Mouse (Mus musculus): ENCODE measurements around the gene Gmeb2. TPM values are rescaled to one million over a fixed set of nuclear protein-coding genes. Genes with fewer than 3 reads are reported as not detected.
A peak's percentile ranks its signal among the peaks of the same experiment; 100 is the strongest.

Gene Gmeb2
- polyA plus RNA-seq, 1 experiment from 2014 or later: 4.9 TPM

DNA sequence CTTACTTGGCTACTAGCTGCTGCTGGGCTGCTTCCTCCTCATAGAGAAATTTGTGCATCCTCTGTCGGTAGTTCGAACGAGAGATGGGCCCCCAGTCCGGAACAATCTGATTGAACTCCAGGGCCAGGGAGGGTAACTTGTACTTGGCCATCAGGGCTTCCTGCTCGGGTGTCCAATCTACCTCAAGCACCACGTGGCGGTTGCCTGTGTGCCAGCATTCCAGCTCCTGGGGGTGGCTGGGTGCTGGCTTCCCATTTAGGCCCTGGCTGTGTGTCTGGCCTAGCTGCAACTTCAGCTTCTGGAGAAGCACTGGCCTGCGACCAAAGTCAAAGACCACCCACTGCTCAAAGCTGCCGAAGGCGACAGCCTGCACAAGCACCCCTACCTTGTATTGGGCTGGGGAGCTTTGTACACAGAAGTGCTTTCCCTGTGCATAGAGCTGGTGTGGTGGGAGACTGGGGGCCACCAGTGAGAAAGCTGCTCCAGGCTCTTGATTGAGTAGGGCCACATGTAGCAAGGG is 49.7 kb downstream of the Gmeb2 start:
- Histone ChIP-seq H3K9me3 (ENCODE audit: low read length) (no peaks in the 10 kb centered on the region), H3K4me1 (ENCODE audit: insufficient read depth) (peaks cover 25% of the 10 kb centered on the region), H3K9ac (replicated peaks) (0 out of 2 replicates have a peak overlapping the region, but pooled peaks have one; percentile 5), H3K4me3 (ENCODE audit: low read depth, low read length) (no peak overlapping the region), H3K27me3 (ENCODE audit: insufficient read depth, low read length) (no peaks in the 10 kb centered on the region), H3K27ac (ENCODE audit: low read depth) (no peak overlapping the region), H3K36me3 (replicated peaks; ENCODE audit: insufficient read depth, low read length) (peaks cover 72% of the 10 kb centered on the region), H3K4me2 (ENCODE audit: low read depth, low read length) (peak overlapping the region; percentile 13; the same call in 1 of the 2 replicates)
- TF ChIP-seq CTCF (IDR thresholded peaks at IDR 0.05; ENCODE audit: low read depth): no peak
- TF ChIP-seq EP300 (IDR thresholded peaks at IDR 0.05; ENCODE audit: low read depth): no peak
- 85% methylated on average over 10 of the region's 10 CpGs for WGBS (ENCODE audit: insufficient replicate concordance)
- DNase-seq: no peak
- no peak for ATAC-seq

DNA sequence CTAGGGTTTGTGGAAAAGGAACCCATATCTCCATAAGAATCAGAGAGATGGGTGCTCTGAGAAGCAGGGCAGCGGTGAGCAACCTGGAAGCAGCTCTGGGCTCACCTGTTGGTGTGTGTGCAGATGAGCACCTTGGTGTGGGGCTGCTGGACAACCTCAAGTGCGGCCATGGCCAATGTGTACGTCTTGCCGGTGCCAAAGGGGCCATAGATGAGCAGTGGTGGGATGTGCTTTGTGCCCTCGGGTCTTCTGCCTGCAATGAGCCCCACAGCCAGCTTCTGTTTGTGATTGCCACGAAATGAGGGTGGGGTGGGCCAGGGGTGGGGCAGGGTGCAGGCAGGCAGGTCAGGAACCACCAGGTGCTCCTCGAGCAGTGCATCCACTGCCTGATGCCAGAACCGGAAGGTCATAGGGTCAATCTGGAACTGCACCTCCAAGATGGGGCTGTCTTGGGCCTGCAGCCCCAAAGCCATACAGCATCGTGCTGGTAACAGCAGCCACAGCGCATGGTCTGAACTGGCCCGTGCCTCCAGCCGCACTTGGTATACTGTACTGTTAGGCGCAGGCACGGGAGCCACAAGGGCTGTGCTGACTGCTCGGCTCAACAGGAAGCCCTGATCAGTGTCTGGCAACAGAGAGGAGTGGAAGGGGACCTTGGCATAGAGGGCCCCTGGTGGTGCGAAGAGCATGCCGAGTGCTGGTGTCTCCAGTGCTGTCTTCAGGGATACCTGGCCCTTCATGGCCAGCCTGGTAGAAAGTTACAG is 50.4 kb downstream of the Gmeb2 start:
- Histone ChIP-seq H3K4me3 (ENCODE audit: low read depth, low read length) (no peak overlapping the region), H3K9ac (replicated peaks) (no peak overlapping the region), H3K27me3 (ENCODE audit: insufficient read depth, low read length) (no peaks in the 10 kb centered on the region), H3K4me1 (ENCODE audit: insufficient read depth) (peaks cover 25% of the 10 kb centered on the region), H3K4me2 (ENCODE audit: low read depth, low read length) (no peak overlapping the region), H3K9me3 (ENCODE audit: low read length) (no peaks in the 10 kb centered on the region), H3K27ac (ENCODE audit: low read depth) (no peak overlapping the region), H3K36me3 (replicated peaks; ENCODE audit: insufficient read depth, low read length) (peaks cover 80% of the 10 kb centered on the region)
- ATAC-seq (no peak), DNase-seq (no peak)
- no peak for TF ChIP-seq CTCF (IDR thresholded peaks at IDR 0.05; ENCODE audit: low read depth)
- no peak for TF ChIP-seq EP300 (IDR thresholded peaks at IDR 0.05; ENCODE audit: low read depth)
- 89% methylated on average over 17 of the region's 17 CpGs for WGBS (ENCODE audit: insufficient replicate concordance)

DNA sequence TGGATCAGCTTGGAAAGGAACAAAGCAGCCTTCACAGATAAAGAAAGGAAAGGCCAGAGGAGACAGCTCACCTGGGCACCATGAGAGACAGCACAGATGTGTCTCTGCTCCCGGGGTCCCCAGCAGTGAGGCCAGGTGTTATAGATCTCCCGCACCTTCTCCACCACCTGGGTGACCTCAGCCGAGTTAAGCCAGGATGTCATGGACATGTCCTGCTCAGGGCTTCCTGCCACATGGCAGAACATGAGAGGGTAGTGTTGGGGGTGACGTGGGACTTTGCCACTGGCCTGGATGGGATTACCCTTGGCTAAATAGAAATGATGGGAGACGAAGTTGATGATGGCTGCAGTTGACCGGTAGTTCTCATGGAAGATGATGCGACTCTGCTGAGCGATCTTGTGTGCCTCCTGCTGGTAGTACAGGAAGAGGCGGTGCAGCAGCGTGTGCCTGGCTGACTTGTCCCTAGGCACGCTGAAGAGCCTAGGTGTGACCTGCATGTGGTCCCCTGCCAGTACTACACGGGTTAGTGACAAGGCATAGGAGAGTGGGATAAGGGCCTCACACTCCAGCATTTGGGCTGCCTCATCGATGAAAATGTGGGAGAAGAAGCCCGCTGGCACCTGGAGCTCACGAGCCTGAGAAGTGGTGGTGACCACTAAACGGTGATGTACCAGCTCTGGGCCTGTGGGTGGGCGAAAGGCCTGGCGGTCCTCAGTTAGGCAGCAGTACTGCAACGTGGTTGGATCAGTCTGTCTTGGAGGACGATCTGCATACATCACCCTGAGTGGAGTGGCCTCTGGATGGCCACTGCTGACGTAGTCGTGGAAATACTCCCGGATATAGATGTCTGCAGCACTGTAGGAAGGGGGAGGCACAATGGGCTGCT is 51.9 kb downstream of the Gmeb2 start:
- Histone ChIP-seq H3K27ac (ENCODE audit: low read depth) (no peak overlapping the region), H3K4me2 (ENCODE audit: low read depth, low read length) (no peak overlapping the region), H3K36me3 (replicated peaks; ENCODE audit: insufficient read depth, low read length) (peaks cover 95% of the 10 kb centered on the region), H3K27me3 (ENCODE audit: insufficient read depth, low read length) (no peaks in the 10 kb centered on the region), H3K4me3 (ENCODE audit: low read depth, low read length) (no peak overlapping the region), H3K9me3 (ENCODE audit: low read length) (no peaks in the 10 kb centered on the region), H3K9ac (replicated peaks) (no peak overlapping the region), H3K4me1 (ENCODE audit: insufficient read depth) (peaks cover 21% of the 10 kb centered on the region)
- TF ChIP-seq EP300 (IDR thresholded peaks at IDR 0.05; ENCODE audit: low read depth) (no peak), CTCF (IDR thresholded peaks at IDR 0.05; ENCODE audit: low read depth) (peak; percentile 38)
- DNase-seq (no peak), ATAC-seq (no peak)
- 85% methylated on average over 23 of the region's 23 CpGs for WGBS (ENCODE audit: insufficient replicate concordance)

DNA sequence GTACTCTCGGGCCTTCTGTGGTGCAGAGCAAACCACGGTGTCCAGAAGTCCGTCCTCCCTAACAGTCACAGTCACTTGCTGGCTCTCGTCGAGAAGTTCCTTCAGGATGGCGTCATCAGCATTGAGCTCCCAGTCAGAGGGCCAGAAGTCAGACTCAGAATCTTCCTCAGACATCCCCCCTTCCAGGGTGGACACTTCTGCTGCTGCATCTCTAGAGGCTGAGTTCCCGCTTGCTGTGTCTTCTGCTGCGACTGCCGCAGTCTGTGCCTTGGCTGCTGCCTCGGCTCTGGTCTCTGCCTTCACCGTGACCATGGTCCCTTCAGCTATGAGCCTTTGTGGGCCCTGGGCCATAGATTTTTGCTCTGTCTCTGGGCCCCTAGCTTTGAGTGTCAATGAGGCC is 53.2 kb downstream of the Gmeb2 start:
- no peak overlapping the region for H3K4me2 ChIP-seq (ENCODE audit: low read depth, low read length)
- no peaks in the 10 kb centered on the region for H3K27me3 ChIP-seq (ENCODE audit: insufficient read depth, low read length)
- no peak overlapping the region for H3K4me3 ChIP-seq (ENCODE audit: low read depth, low read length)
- H3K9ac ChIP-seq (replicated peaks): no peak overlapping the region
- WGBS (ENCODE audit: insufficient replicate concordance): 85% methylated on average over 11 of the region's 11 CpGs
- H3K27ac ChIP-seq (ENCODE audit: low read depth): no peak overlapping the region
- ATAC-seq (no peak), DNase-seq (no peak)
- H3K9me3 ChIP-seq (ENCODE audit: low read length): no peaks in the 10 kb centered on the region
- TF ChIP-seq CTCF (IDR thresholded peaks at IDR 0.05; ENCODE audit: low read depth): no peak
- no peak for TF ChIP-seq EP300 (IDR thresholded peaks at IDR 0.05; ENCODE audit: low read depth)
- H3K4me1 ChIP-seq (ENCODE audit: insufficient read depth): peaks cover 9% of the 10 kb centered on the region
- H3K36me3 ChIP-seq (replicated peaks; ENCODE audit: insufficient read depth, low read length): peaks cover 96% of the 10 kb centered on the region

DNA sequence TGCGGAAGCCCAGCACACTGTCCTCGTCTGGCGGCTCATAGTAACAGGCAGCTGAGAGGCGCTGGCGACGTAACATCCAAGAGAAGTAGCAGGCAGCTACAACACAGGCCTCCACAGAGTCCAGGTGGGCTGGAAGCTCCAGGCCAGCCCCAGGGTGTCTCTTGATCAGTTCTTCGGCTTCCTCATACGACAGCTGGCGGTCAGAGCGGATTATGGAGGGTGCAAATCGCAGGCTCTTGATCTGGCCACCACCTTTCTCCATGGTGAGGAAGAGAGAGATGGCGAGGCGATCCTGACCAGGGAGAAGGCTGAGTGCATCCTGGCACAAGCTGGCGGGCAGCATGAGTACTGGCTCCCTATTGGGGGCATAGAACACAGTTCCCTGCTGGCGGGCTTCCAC is 54.4 kb downstream of the Gmeb2 start:
- H3K4me3 ChIP-seq (ENCODE audit: low read depth, low read length): no peak overlapping the region

DNA sequence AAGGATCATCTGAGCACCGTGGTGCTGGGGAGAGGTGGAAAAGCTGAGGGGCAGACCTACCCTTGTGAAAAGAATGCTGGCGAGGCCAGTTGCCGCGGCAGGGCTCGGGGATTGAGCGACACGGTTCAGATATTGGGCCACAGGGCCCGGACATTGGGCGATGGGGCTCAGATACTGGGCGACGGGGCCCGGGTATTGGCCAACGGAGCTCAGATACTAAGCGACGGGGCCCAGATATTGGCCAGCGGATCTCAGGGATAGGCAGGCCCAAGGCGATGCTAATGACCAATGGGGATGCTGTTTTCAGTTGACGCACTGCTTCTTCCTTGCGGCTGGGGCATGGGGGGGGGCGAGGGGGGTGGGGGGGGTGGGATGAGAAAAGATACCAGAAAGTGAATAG is 56.7 kb downstream of the Gmeb2 start:
- no peak for ATAC-seq
- no peak for TF ChIP-seq CTCF (IDR thresholded peaks at IDR 0.05; ENCODE audit: low read depth)
- no peak for TF ChIP-seq EP300 (IDR thresholded peaks at IDR 0.05; ENCODE audit: low read depth)

More for the DNA sequence above, 54.4 kb downstream of the Gmeb2 start:
- Histone ChIP-seq H3K9ac (replicated peaks) (no peak overlapping the region), H3K9me3 (ENCODE audit: low read length) (no peaks in the 10 kb centered on the region), H3K27me3 (ENCODE audit: insufficient read depth, low read length) (no peaks in the 10 kb centered on the region), H3K4me1 (ENCODE audit: insufficient read depth) (no peaks in the 10 kb centered on the region; the same call in 1 of the 2 replicates), H3K27ac (ENCODE audit: low read depth) (no peak overlapping the region), H3K36me3 (replicated peaks; ENCODE audit: insufficient read depth, low read length) (peaks cover 98% of the 10 kb centered on the region), H3K4me2 (ENCODE audit: low read depth, low read length) (no peak overlapping the region)
- DNase-seq (no peak), ATAC-seq (no peak)
- 93% methylated on average over 15 of the region's 15 CpGs for WGBS (ENCODE audit: insufficient replicate concordance)
- TF ChIP-seq CTCF (IDR thresholded peaks at IDR 0.05; ENCODE audit: low read depth) (no peak), EP300 (IDR thresholded peaks at IDR 0.05; ENCODE audit: low read depth) (no peak)

More for the DNA sequence above, 56.7 kb downstream of the Gmeb2 start:
- no peaks in the 10 kb centered on the region for H3K9me3 ChIP-seq (ENCODE audit: low read length)
- no peak overlapping the region for H3K4me3 ChIP-seq (ENCODE audit: low read depth, low read length)
- no peak overlapping the region for H3K4me2 ChIP-seq (ENCODE audit: low read depth, low read length)
- no peaks in the 10 kb centered on the region for H3K4me1 ChIP-seq (ENCODE audit: insufficient read depth)
- H3K27me3 ChIP-seq (ENCODE audit: insufficient read depth, low read length): no peaks in the 10 kb centered on the region
- no peak for DNase-seq
- no peak overlapping the region for H3K9ac ChIP-seq (replicated peaks)
- H3K36me3 ChIP-seq (replicated peaks; ENCODE audit: insufficient read depth, low read length): peaks cover 95% of the 10 kb centered on the region
- 93% methylated on average over 20 of the region's 20 CpGs for WGBS (ENCODE audit: insufficient replicate concordance)
- H3K27ac ChIP-seq (ENCODE audit: low read depth): no peak overlapping the region

Measured in liver, postnatal 0 days (tissue).